Mouse (Mus musculus): ENCODE results near the gene Prrc2b.

Prrc2b gene

GRCm38 (mm10) chr2:32283986-32284385, 133.1 kb downstream of the Prrc2b start:
- ChIA-PET CTCF (interaction anchor here in 2 of 4 experiments (1.6 to 2.2 kb wide), 2 partner anchors 150 kb away, joined by 7 to 8 read pairs; no protein-coding TSS in a partner anchor), POLR2A (interaction anchor here in 2 of 4 experiments (1.3 to 2.2 kb wide), 4 partner anchors 21 to 146 kb away, joined by 3 to 6 read pairs (median 5); no protein-coding TSS in a partner anchor)

Measured in embryonic stem cell, embryonic (primary cell).